15 mouse cellular contexts compared by ENCODE assay signal in genomic region chr4:95738725-95739124, GRCm38 (mm10).
DNase-seq lines count a peak whose midpoint lies in the region; ATAC-seq and TF ChIP-seq lines count a peak whose summit lies in the region.
"Had no signal": no experiment of that assay in that cellular context is flagged by ENCODE, and none has a peak within 500 bp of the region (broad histone marks: within the 10 kb centered on the region; RNA-seq: fewer than 3 reads in every experiment).

No protein-coding gene starts in this region.

- no peaks in the 10 kb centered on the region for H3K27me3 ChIP-seq in heart, embryonic 16.5 days (ENCODE audit: control insufficient read depth, insufficient read depth, low read length)
- H3K27me3 ChIP-seq in intestine, embryonic 16.5 days (replicated peaks; ENCODE audit: control insufficient read depth, insufficient read depth, low read length): no peaks in the 10 kb centered on the region
- no peaks in the 10 kb centered on the region for H3K27me3 ChIP-seq in liver, postnatal 0 days (ENCODE audit: insufficient read depth, low read length)
- H3K27me3 ChIP-seq in hindbrain, embryonic 16.5 days (replicated peaks; ENCODE audit: control insufficient read depth, insufficient read depth, low read length): no peaks in the 10 kb centered on the region
- H3K27me3 ChIP-seq: embryonic facial prominence, embryonic 13.5 days; Patski had no signal

- DNase-seq in heart, adult 18-20 months: no peak
- DNase-seq in adrenal gland, postnatal 14 days: peak; percentile 65
- no peak for DNase-seq in liver, postnatal 0 days
- no peak for DNase-seq in cerebellum, adult 11 months
- DNase-seq: cerebellum, adult 9-10 months; lung, postnatal 36 days; thymus, adult 18-20 months had no signal

- no peaks in the 10 kb centered on the region for H3K36me3 ChIP-seq in heart, embryonic 16.5 days (ENCODE audit: control insufficient read depth, insufficient read depth)
- no peaks in the 10 kb centered on the region for H3K36me3 ChIP-seq in intestine, embryonic 16.5 days (ENCODE audit: control insufficient read depth, insufficient read depth, low read length)
- H3K36me3 ChIP-seq in liver, postnatal 0 days (replicated peaks; ENCODE audit: insufficient read depth, low read length): no peaks in the 10 kb centered on the region
- H3K36me3 ChIP-seq in hindbrain, embryonic 16.5 days (ENCODE audit: control insufficient read depth, insufficient read depth, low read length): no peaks in the 10 kb centered on the region
- H3K36me3 ChIP-seq: embryonic facial prominence, embryonic 13.5 days; limb, embryonic 10.5 days had no signal

- 63% methylated on average over 4 of the region's 4 CpGs for WGBS in heart, embryonic 16.5 days
- WGBS in intestine, embryonic 16.5 days: 46% methylated on average over 4 of the region's 4 CpGs
- WGBS in liver, postnatal 0 days (ENCODE audit: insufficient replicate concordance): 55% methylated on average over 4 of the region's 4 CpGs
- 74% methylated on average over 4 of the region's 4 CpGs for WGBS in hindbrain, embryonic 16.5 days

- no peak for ATAC-seq in heart, embryonic 16.5 days (replicated peaks; ENCODE audit: extremely low read depth, insufficient read depth, low FRiP score)
- ATAC-seq in intestine, embryonic 16.5 days: 0 out of 2 replicates have a peak, but pooled peaks have one; percentile 8
- no peak for ATAC-seq in liver, postnatal 0 days
- no peak for ATAC-seq in hindbrain, embryonic 16.5 days
- ATAC-seq: CD4-positive, CD25-positive, alpha-beta regulatory T cell, adult 4 months; forebrain, embryonic 14.5 days had no signal

- H3K4me2 ChIP-seq in heart, embryonic 16.5 days (ENCODE audit: low read depth, low read length): no peak overlapping the region
- no peak overlapping the region for H3K4me2 ChIP-seq in intestine, embryonic 16.5 days (ENCODE audit: low read depth, low read length)
- H3K4me2 ChIP-seq in liver, postnatal 0 days (ENCODE audit: low read depth, low read length): no peak overlapping the region
- H3K4me2 ChIP-seq in hindbrain, embryonic 16.5 days (ENCODE audit: low read length): no peak overlapping the region
- H3K4me2 ChIP-seq: embryonic facial prominence, embryonic 13.5 days had no signal

- H3K4me3 ChIP-seq in heart, embryonic 16.5 days (ENCODE audit: low read length): no peak overlapping the region
- no peak overlapping the region for H3K4me3 ChIP-seq in intestine, embryonic 16.5 days (ENCODE audit: low read length)
- H3K4me3 ChIP-seq in liver, postnatal 0 days (ENCODE audit: low read depth, low read length): no peak overlapping the region
- H3K4me3 ChIP-seq in hindbrain, embryonic 16.5 days (ENCODE audit: low read length): no peak overlapping the region
- H3K4me3 ChIP-seq: embryonic facial prominence, embryonic 13.5 days; limb, embryonic 10.5 days had no signal

- peaks cover 23% of the 10 kb centered on the region for H3K4me1 ChIP-seq in heart, embryonic 16.5 days (ENCODE audit: control insufficient read depth, insufficient read depth, low read length)
- peaks cover 27% of the 10 kb centered on the region for H3K4me1 ChIP-seq in intestine, embryonic 16.5 days (ENCODE audit: control insufficient read depth, insufficient read depth, low read length)
- H3K4me1 ChIP-seq in liver, postnatal 0 days (ENCODE audit: insufficient read depth): peaks cover 32% of the 10 kb centered on the region
- peaks cover 4% of the 10 kb centered on the region for H3K4me1 ChIP-seq in hindbrain, embryonic 16.5 days (ENCODE audit: control insufficient read depth, insufficient read depth, low read depth, low read length)

- H3K9ac ChIP-seq in heart, embryonic 16.5 days (ENCODE audit: low read length): no peak overlapping the region
- H3K9ac ChIP-seq in intestine, embryonic 16.5 days (ENCODE audit: low read depth, low read length): peak overlapping the region; percentile 20; the same call in 1 of the 2 replicates
- H3K9ac ChIP-seq in liver, postnatal 0 days (replicated peaks): no peak overlapping the region
- H3K9ac ChIP-seq in hindbrain, embryonic 16.5 days (ENCODE audit: low read depth, low read length): no peak overlapping the region
- H3K9ac ChIP-seq: embryonic facial prominence, embryonic 13.5 days had no signal

- peak overlapping the region; percentile 2; the same call in 1 of the 2 replicates for H3K27ac ChIP-seq in heart, embryonic 16.5 days (ENCODE audit: low read length)
- H3K27ac ChIP-seq in intestine, embryonic 16.5 days (ENCODE audit: low read length): peak overlapping the region; percentile 82
- peak overlapping the region; percentile 75 for H3K27ac ChIP-seq in liver, postnatal 0 days (ENCODE audit: low read depth)
- no peak overlapping the region for H3K27ac ChIP-seq in hindbrain, embryonic 16.5 days (ENCODE audit: low read depth, low read length)
- H3K27ac ChIP-seq: embryonic facial prominence, embryonic 13.5 days; limb, embryonic 10.5 days had no signal

- no peaks in the 10 kb centered on the region for H3K9me3 ChIP-seq in heart, embryonic 16.5 days (replicated peaks; ENCODE audit: control insufficient read depth, low read length)
- H3K9me3 ChIP-seq in intestine, embryonic 16.5 days (ENCODE audit: control insufficient read depth, low read length): no peaks in the 10 kb centered on the region
- no peaks in the 10 kb centered on the region for H3K9me3 ChIP-seq in liver, postnatal 0 days (ENCODE audit: low read length)
- H3K9me3 ChIP-seq in hindbrain, embryonic 16.5 days (ENCODE audit: control insufficient read depth, low read length): no peaks in the 10 kb centered on the region
- H3K9me3 ChIP-seq: embryonic facial prominence, embryonic 13.5 days; limb, embryonic 10.5 days had no signal

- no peak for TF ChIP-seq EP300 in liver, postnatal 0 days (IDR thresholded peaks at IDR 0.05; ENCODE audit: low read depth)

- no peak for TF ChIP-seq CTCF in liver, postnatal 0 days (IDR thresholded peaks at IDR 0.05; ENCODE audit: low read depth)
